Mouse (Mus musculus) hindlimb bud, embryonic 11.5 days (tissue): Measurements from ENCODE around the gene Adrm1.
A peak's percentile ranks its signal among the peaks of the same experiment; 100 is the strongest.
"Not testable (repeated sequence)": the region's sequence is repeated elsewhere in the genome, so short reads cannot be mapped to it uniquely, and the experiment has no call there.

Source experiments
- DNase-seq: peaks from one replicate; pipeline ENCODE4 v3.0.0-alpha.2; 2012; ENCODE audit warnings: low read depth, low spot score; ENCODE audit errors: extremely low spot score

Gene Adrm1

DNA sequence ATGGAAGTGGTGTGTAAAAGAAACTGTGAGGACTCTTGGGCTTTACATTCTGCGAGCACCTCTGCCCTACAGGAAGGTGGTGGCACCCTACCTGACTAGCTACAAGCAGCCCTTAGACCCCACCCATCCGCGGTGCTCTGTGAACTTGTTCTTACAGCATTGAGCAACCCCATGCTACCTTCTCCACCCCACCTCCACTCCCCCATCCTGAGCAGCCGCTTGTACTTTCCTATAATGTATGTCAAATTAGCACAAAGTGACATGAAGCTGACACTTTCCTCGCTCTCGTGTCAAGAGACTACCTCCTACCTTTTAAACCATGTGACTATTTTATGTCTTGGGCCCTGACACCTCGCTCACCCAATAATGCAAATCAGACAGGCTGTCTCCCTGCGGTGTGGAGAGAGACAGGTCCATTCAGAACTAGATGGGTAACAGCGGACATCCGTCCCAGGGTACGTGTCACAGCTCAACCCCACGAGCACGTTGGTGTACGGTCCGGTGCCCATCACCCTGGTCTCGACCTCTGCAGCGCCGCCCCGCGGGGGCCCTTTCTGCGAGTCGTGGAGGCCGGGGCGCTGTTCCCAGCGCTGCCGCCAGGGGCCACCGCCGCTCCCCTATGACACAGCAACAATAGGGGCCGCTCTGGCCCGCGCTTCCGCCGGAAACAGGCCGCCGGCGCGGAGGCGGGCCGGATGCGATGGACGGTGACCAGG is at the start of gene Adrm1:
TSS of gene Adrm1 (plus strand) at position 680 of the 716 bp plus-strand sequence.
- DNase-seq, result peak; percentile 68

DNA sequence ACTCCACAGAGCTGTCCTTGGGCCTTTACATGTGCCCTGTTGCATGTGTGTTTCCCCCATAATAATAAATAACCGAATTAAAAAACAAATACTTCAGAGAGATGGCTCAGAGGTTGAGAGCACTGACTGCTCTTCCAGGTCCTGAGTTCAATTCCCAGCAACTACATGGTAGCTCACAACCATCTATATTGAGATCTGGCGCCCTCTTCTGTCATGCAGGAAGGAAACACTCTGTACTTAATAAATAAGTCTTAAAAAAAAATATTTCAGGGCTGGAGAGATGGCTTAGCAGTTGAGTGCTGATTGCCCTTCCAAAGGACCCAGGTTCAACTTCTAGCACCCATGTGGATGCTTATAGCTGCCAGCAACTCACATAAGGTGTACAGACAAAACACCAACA is 47.1 kb upstream of the Adrm1 start:
- DNase-seq, result no peak

DNA sequence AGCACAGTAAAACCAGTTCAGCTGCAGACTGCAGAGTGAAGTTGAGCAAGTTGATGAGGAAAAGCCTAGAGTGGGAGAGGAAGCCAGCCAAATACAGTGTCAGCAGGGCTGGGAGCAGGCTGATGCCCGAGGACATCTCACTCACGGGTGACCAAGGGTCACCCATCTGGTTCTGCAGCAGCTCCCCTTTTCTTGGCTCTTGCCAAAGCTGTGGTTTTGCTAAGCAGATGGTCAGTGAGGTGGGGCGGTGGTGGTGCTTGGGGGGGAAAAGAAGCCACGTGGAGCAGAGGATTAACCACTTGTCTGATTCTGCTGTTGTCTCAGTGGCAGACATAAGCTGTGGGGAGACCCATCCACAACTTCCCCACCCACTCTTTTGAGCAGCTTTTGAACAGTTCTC is 45.1 kb upstream of the Adrm1 start:
- no peak for DNase-seq

DNA sequence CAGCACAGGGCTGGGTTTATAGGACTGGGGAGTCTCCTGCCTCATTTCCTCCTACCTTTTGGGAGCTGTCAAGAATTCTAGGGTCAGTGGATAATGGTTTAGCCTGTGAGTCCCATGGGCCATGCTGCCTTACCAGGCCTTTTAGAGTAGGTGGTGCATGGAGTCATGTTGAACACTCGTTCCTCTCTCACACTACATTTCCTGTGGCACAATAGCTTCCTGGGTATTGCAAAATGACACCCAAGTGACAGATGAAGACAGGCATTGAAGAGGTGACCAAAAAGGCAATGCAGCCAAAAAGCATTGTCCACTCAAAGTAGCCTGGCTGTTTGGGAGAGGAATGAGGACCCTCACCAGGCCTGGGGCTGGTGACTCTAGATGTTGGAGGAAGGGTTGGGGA is 43.6 kb upstream of the Adrm1 start:
- DNase-seq, result no peak

DNA sequence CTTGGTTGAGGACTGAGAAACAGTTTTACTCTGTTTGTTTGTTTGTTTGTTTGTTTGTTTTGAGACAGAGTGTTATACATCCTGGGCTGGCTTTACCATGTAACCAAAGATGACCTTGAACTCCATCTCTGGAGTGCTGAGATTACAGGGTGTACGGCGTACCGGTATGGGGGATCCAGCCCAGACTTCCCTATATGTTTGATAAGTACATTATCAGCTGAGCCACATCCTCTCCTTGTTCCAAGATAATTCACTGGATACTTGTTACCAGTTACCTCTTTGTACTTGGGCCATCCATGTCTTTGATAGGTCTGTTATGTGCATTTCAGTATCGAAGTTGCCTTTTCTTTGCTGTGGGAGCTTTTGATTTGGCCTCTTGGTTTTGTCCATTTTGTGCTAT is 38.1 kb upstream of the Adrm1 start:
- DNase-seq, result no peak

DNA sequence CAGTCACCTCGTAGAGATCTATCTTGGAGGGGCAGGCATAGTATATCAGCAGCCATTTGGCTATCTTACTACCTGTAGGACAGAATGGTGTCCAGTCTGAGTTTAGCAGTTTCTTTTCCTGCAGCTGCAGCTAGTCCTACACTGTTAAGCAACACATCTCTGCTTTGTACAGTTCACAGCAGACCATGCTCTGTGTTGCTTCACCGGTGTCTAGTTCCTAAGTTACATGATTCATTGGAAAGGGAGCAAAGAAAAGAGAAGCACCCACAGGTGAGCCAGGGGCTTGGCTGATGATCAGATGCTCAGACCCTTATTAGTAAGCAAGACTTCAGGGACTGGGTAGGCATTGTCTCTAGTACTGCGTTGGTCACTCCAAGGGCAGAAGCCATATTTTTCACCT is 37.4 kb upstream of the Adrm1 start:
- no peak for DNase-seq

DNA sequence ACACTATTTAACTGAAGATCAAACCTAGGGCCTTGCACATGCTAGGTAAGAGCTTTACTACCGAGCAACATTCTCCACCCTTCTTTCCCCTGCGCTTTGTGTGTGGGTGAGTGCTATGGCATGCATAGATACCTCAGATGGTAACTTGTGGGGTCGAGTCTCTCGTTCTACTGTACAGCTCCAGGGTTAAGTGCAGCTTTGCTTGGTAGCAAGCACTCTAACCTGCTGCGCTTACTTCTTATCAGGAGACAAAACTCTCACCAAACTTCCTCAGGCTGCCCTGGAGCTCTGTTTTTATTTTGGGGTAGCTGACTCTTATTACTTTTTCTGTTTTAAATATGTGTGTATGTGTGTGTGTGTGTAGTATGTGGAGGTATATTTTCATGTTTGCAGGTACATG is 35.9 kb upstream of the Adrm1 start:
- DNase-seq, result no peak

DNA sequence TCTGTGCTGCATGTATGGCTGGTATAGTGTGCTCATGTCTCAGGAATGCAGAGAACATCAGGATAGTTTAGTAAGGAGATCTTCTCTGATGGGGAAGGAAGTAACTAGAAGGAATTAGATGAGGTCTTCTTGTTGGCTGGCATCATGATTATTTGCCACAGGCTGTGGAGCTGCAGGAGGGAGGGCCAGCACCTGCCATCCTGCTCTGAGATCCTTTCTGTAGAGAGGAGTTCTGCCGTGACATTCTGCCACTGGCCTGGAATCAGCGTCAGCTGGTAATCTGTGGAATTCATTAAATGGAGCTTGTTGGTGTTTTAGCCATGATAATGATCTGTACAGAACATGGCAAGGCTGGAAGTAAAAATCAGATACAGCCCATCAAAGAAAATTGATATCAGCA is 25.2 kb upstream of the Adrm1 start:
- no peak for DNase-seq

DNA sequence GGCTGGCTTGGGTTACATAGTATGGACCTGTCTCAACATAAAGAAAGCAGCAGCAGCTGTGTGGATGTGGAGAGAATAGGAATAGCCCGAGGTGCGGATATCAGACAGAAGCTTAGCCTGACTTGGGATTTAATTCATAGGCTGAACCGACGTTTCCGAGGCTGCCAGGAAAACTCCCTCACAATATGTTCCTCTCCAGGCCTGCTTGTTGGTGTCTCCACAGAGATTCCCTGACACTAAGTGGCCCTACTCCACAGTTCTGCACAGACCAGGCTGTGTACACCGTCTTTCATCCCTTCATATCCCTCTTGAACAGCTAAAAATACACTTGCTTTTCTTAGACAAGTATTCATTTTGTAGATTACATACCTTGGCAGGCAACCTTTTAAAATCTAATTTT is 23.9 kb upstream of the Adrm1 start:
- DNase-seq, result no peak

DNA sequence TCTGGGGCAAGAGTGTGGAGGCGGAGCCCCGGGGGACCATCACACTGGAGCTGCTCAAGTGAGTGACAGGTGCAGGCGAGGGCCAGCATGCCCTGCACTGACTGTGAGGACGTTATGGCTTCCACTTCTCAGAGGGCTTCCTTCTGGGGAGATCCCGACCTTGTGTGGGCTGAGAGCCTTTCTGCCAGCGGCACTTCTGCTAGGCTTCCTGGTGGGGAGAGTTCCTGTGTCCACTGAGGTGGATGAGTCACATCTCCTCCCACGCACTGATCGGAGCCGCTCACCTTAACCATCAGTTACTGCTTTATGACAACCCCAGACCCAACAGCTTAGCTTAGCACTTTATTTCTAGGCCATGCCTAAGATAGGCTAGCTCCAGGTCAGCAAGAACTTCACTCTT is 22.7 kb upstream of the Adrm1 start:
- DNase-seq, result no peak

DNA sequence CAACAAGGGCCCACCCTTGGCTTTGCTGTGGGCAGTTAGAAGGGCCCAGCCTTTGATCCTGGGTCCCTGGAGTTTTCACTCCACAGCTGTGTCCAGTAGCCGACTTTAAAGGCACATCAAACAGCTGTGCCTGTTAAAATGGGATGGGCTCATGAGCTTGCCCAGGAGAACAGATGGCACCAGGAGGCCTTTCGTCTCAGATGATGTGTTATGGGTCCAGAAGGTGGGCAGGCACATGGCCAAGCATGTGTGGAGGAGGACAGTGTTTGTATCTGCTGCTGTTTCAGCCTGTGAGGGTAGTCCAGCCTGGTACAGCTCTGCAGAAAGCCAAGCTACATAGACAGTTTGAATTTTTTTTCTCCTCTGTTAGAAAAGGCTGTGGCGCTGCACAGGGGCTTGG is 16.5 kb upstream of the Adrm1 start:
- DNase-seq, result no peak

DNA sequence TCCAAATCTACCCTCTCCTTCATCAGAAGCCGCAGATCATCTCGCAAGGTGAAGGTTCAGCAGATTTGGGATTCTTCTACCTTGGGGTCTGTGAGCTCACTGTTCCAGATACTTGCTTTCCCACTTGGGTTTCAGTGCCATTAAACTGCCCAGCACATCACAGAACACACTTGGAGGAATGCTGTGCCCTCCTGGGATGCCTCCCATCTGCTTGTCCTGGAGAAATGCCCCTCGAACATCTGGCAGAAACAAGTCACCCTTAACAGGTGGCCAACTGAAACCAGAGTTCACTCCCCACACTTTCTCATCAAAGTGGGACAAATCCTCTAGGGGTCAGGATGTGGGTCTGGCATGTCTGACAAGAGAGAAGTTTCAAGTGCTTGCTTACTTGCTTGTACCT is 12.7 kb upstream of the Adrm1 start:
- no peak for DNase-seq

DNA sequence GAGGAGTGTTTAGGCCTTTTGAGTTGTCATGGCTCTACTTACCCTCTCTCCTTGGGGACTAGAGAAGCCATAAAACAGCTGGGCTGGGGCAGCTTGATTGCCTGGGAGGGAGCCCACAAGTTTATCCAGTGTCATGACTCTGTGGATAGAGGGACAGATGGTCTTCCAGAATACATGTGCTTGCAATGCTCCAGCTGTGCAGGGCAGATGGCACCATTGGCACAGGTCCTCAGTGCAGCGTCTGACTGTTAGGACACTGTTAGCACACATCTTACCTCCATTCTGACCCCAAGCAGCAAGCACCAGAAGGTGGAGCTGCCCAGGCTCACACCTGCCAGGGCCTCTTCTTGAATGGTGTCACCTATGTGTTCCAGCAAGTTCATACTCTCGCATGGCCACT is 5.4 kb upstream of the Adrm1 start:
- no peak for DNase-seq

DNA sequence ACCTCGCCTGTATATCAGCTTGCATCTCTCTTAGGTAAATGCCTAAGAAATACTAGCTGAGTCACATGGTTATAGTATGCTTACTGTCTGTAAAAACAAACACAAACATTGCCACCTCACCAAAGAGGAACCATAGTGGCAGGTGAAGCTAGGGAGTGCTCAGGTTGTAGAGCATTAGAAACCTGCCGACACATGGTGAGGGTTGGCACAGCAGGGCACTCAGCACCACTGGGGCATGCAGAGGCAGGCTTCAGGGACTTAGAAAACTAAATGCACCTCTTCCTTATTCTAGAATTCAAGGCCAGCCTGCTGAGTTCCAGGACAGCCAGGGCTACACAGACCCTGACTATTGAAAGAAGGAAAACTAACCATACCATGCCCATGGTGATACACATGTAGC is 4.4 kb upstream of the Adrm1 start:
- no peak for DNase-seq

DNA sequence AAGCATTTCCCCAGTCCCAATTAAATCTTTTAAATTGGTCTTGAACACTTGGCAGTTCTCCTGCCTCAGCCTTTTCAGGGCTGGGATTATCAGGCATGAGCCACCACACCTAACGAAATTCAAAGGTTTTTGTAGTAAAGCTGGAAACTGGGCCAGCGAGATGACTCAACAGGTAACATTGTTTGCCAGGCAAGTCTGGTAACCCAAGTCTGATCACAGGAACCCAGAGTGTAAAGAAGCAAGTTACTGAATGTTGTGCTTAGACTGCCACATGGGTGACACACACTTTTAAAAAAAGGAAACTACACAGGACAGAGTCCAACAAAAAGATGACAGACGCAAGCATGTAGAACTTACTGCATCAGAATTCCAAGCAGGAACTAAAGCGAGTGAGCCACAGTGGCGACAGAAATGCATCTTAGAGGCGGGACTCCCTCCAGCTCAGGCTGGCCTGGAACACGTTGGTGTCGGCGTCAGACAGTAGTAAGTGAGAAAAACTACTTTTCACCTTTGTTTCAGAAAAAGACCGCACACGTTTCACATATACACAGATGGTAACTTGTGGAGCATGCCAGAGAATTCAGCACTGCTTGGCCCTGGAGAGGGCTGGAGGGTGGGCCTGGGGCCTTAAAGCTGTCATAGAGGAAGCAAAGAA is 1.0 kb upstream of the Adrm1 start:
- no peak for DNase-seq

DNA sequence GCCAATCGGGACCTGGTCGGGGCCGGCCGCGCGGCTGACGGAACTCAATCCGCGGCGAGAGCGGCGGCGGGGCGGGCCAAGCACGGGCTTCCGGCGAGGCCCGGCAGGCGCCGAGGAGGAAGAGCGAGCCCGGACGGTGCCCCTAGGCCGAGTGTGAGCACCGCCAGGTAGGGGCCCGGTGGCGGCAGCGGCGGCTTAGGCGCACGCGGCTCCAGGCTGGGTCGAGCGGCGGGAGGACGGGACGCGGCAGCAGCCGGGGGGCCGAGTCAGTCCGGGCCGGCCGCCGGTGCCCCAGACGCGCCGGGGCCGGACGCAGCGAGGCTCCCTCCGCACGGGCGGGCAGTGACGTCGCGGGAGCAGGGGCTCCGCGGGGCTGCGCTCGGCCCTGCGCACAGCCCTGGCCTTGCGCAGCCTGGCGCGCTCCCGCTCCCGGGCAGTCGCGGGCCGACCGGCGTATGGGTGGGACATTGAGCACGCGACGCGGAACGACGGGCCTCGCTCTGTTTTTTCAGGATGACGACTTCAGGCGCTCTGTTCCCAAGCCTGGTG is 311 bp downstream of the Adrm1 start:
- no peak for DNase-seq

DNA sequence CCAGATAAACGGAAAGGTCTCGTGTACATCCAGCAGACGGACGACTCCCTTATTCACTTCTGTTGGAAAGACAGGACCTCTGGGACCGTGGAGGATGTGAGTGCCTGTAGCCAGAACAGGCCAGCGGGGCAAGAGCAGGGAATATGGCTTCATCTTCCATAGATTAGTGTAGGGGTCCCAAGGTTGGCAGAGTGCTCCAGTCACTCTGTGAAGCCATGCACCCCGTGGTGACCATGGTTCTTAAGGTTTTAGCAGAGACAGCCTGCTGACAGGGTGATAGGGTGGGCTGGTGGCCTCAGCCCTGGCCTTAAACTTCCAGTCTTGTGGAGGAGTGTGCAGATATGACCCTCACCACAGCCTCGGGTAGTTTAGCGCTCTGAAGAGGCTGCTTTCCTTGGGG is 867 bp downstream of the Adrm1 start:
- DNase-seq, result no peak

DNA sequence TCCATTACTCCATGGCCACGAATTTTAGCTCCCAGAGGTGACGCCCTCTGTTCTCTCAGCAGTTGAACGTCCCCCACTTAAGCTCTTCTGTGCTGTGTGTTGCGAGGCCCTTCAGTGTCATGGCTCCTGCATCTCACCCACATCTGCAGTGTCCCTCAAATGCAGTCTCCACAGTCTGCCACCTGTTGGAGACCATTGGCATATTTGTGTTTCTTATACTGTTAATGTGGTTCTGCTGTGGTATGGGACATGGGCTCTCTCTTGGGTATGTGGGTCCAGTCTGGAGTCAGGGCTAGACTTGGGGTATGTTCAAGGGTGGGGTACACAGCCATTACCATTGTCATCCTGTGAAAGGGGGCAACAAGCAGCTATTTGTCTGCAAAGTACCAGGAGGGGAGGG is 1.9 kb downstream of the Adrm1 start:
- DNase-seq, result no peak

DNA sequence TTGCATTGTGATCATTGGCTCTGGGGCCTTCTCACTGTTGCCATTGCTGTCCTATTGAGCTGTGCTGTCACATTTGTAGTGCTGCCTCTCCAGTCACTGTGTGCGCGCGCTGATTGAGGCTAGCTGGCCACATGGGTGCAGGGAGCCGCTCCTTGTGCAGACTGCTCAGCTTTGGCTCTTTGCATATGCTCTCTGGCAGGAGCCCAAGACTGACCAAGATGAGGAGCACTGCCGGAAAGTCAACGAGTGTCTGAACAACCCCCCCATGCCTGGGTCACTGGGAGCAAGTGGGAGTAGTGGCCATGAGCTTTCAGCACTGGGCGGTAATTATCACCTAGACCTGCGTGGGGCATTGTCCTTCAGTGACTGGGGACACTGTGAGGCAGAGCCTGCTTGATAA is 2.4 kb downstream of the Adrm1 start:
- not testable (repeated sequence) for DNase-seq

DNA sequence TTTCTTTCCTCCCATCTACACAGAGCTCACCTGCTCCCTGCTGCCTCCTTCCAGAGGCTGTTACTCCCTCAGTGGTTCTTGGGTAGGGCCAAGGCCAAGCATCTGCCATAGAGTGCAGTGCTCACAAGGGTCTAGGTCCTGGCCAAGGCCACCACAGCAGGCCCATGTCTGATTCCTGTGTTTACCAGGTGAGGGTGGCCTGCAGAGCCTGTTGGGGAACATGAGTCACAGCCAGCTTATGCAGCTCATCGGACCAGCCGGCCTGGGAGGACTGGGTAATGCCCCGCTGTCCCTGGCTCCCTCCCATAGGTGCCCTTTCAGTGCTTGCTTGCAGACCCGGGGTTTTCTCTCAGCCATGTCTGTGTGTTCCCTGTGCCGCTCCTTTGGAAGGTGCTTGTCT is 2.8 kb downstream of the Adrm1 start:
- no peak for DNase-seq

DNA sequence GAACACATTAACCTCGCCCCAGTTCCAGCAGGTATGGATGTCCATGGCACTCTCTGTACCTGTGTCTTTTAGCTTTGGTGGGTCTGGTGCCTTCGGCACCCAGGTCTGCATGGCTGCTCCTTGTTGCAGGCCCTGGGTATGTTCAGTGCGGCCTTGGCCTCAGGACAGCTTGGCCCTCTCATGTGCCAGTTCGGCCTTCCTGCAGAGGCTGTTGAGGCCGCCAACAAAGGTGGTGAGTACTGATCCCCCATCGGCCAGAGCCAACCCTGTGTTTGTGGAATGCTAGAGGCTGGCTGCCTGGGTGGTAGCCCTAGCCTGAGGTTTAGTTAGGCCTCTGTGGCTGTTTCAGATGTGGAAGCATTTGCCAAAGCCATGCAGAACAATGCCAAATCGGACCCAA is 4.4 kb downstream of the Adrm1 start:
- DNase-seq, result no peak

DNA sequence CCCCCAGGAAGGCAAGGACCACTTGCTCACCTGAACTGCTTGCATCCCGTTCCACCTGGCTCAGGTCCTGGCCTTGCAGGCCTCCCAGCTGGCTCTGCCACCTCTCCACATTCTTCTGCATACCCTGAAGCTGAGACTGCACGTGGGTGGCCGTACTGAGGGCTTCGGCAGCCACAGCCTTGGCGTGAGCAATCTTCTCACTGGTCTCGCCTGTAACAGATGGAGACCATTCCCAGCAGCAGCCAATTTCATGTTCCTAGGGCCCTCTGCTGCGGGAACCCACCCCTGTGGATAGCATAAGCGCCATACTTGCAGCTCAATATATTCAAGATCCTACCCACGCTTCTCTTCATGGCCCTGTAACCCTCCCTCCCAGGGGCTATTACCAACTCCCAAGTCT is 10.3 kb downstream of the Adrm1 start:
- no peak for DNase-seq
